Mouse (Mus musculus) adrenal gland, postnatal 14 days (tissue): Measurements from ENCODE around the gene Itpr2. TPM values are rescaled to one million over a fixed set of nuclear protein-coding genes. Genes with fewer than 3 reads are reported as not detected.

ENCODE experiments used
- DNase-seq: peaks from one replicate; pipeline ENCODE4 v3.0.0; 2021; ENCODE audit warnings: mixed read lengths
- total RNA-seq: library from RNA; stranded (reverse); gene quantifications from 2 replicates; pipeline ENCODE4 v1.2.3, GENCODE M21; 2021

Itpr2 gene
- total RNA-seq, 1 experiment from 2014 or later, result 93.3 TPM

- DNase-seq, result no peak
Measured at GRCm38 (mm10) chr6:146108695-146109094, 393.3 kb downstream of the Itpr2 start.

DNA sequence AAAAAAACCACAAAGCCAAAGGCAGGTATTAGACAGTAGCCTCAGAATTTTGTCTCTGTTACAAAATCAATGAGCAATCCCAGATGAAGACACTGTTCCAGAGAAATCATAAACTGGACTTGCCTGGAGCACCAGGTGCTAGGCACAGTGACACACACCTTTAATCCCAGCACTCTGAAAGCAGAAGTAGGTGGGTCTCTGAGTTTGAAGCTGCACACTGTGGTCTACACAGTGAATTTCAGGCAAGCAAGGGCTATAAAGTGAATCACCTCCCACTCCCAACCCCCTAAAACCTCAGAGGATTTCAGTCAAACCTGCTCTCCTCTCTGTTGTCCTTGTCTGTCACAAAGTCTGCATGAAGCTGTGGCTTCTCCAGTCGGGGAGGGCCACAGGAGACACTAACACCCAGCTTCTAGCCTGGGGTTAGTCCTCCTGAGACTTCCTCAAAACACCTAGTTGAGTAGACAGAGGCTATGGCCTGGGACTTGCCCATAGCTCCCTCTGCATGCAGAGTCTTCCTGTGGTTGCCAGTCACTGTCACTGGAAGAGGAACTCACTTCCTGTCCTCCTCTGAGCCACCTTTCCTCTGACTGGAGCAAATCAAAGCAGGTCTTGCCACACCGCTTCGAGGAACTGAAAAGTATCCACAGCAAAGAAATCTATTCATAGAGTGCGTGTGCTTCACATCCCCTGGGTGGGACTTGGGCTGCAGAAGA, 394.7 kb downstream of the Itpr2 start:
- no peak for DNase-seq

DNA sequence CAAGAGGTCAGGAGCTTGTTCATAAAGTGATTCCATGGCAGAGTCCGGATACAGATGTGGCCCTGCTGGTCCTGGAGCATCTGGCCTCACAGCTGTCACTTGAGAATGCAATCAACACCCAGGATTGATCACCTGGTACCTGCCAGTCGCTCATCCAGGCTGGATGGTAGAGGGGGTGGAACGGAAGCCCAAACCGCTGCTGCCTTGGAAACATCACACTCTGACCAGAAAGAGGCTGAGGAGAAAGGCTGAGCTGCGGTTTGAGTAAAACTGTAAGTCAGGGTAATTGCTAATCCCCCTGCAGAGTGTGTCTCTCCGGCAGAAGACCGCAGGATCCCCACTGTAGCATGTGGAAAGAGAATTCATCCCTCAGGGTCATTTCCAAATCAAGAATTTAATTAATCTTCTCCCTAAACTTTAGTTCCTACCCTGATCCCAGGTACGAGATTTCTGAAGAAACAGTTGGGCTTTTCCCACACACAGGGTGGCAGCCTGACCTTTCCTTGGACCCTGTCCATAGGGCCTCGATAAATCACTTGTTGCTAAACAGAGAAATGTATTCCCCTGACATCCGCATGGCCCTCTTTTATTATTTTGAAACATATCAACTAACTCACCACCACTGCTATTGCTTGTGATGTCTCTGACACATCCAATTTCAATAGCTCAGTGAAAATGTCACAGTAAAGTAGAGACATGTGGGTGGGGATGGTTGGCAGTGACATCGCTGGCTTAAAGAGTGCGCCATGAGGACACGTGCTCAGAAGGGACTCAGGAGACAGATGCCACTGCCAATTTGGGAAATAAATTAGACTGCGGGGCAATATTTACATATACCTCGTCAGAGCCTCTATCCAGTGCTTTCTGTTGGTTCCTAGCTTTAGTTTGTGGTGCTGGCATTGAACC, 418.7 kb downstream of the Itpr2 start:
- DNase-seq, result peak; percentile 72

- DNase-seq, result no peak
Measured at GRCm38 (mm10) chr6:146082476-146082875, 419.5 kb downstream of the Itpr2 start.

GRCm38 (mm10) chr6:146081578-146081977, 420.4 kb downstream of the Itpr2 start:
- DNase-seq, result no peak

DNA sequence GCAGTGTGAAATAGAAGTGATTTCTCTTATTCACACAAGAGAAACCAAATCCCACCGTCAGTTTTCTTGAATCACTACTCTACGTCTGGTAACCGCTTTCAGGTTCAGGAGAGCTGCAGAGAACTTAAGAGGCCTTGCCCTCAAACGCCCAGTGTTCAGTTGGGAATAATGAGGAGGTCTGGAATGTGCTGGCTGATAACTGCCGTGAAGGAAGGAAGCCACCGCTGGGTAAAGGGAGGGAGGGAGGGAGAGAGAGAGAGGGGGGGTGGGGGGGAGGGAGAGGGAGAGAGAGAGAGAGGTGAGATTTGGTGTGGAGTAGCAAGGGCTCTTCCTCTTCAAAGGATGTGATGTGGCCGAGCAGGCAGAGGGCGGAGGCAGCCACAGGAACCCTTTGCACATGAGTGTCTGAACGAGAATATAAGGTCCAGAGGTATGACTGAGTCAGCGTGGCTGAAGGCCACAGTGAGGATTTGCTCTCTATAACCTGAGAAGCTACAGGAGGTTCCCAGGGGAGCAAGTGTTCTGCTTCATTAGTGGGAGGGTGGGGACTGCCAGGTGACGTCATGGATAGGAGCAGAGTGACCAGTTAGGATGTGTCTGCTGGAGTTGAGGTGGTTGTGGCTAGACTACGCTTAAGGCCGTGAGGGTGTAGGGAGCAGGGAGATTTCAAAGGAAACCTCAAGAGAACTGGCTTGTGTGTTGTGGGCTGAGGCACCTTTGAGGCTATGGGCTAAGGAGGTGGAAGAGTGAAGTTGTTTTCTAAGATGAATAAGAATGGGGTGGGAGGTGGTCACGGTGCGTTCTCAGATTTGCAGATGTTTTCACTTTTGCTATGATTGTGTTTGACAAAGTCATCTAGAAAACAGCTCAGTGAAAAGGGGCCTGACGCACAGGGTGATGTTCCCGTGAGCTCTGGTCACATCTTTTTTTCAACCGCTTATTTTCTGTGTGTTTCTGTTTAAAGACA, 421.2 kb downstream of the Itpr2 start:
- DNase-seq, result no peak

GRCm38 (mm10) chr6:146079734-146080443, 422.1 kb downstream of the Itpr2 start:
- DNase-seq, result no peak

- DNase-seq, result peak; percentile 92
Measured at GRCm38 (mm10) chr6:146079261-146079660, 422.8 kb downstream of the Itpr2 start.

DNA sequence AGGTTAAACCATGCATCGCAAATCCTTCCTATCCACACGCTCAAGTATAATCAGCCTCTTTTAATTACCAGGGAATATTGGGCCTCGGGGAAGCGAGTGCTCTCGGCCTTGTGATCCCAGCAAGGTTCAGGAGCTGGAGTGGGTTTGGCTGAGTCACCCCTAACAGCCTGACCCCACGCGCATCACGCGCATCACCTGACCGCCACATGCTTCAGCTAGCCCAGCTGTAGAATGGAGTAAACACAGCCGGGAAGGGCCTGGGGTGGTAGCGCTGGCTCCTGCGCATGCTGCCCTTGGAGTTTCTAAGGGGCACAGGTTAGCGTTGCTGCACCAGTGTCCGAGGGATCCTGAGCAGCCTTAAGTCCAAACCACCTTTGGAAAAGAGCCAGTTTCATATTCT, 423.9 kb downstream of the Itpr2 start:
- DNase-seq, result no peak

GRCm38 (mm10) chr6:146077124-146077889, 424.7 kb downstream of the Itpr2 start:
- DNase-seq, result peak; percentile 32

- no peak for DNase-seq
Measured at GRCm38 (mm10) chr6:146072842-146073241, 429.2 kb downstream of the Itpr2 start.

DNA sequence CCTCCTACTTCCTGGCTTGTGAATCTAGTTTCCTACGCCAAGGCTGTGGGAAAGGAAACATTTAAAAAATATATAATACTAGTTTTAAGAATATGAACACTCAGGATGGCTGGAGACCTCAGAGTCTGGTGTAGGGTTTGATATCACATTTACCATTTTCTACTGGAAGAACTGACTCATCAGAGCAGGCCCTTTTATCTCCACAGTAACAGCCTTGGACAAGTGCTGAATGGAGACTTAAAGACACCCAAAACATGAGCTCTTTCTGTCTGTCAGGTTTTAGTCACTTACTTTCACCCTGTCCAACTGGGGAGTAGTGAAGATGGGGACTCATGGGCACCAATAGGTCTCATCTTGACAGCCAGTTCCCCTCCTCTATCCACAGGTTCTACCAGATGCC, 430.1 kb downstream of the Itpr2 start:
- no peak for DNase-seq

Other genes starting within 250 kb of the Itpr2 start
- gene Fgfr1op2, start 75.0 kb upstream of the Itpr2 start, total RNA-seq, result 92.2 and 94.2 TPM in 2 replicates
- gene Ints13, start 75.6 kb upstream of the Itpr2 start, total RNA-seq, result 40.4 and 48.7 TPM in 2 replicates
- 63.7 and 66.8 TPM in 2 replicates for gene Med21, start 140.3 kb upstream of the Itpr2 start, total RNA-seq
- 38.3 and 40.4 TPM in 2 replicates for gene Tm7sf3, start 140.6 kb upstream of the Itpr2 start, total RNA-seq
- gene Stk38l, start 222.8 kb upstream of the Itpr2 start, total RNA-seq, result 17.8 and 18.9 TPM in 2 replicates